Mouse (Mus musculus) bone marrow, adult 2 months (tissue): ENCODE data around the gene Srp68.

ENCODE experiments used
- CTCF ChIP-seq: fragments of 200-500 bp; IDR thresholded peaks from 2 replicates; pipeline ENCODE4 v1.5.1; 2011; ENCODE audit warnings: low read length, control low read depth; ENCODE audit not compliant: control insufficient read depth, insufficient read depth
- POLR2A ChIP-seq: fragments of 200-500 bp; IDR thresholded peaks from 2 replicates; pipeline ENCODE4 v1.6.1; 2011; ENCODE audit warnings: low read depth, mild to moderate bottlenecking, control low read depth, low read length, borderline replicate concordance; ENCODE audit not compliant: control insufficient read depth

GRCm38 (mm10) chr11:116197584-116197906 lies 76.5 kb downstream of the Srp68 start:
- TF ChIP-seq CTCF: no peak
- TF ChIP-seq POLR2A: no peak
